Mouse (Mus musculus) testis, adult 2 months (tissue): Measurements from ENCODE around the gene Cys1.

ENCODE experiments used
- CTCF ChIP-seq: fragments of 200-500 bp; IDR thresholded peaks from 2 replicates; pipeline ENCODE4 v1.5.1; 2012; ENCODE audit warnings: low read depth, mild to moderate bottlenecking, inconsistent platforms, low read length, moderate library complexity; ENCODE audit not compliant: control insufficient read depth, insufficient read depth, insufficient replicate concordance
- POLR2A ChIP-seq: fragments of 200-500 bp; IDR thresholded peaks from 2 replicates; pipeline ENCODE4 v1.6.1; 2012; ENCODE audit warnings: low read depth, mild to moderate bottlenecking, inconsistent platforms, low read length, moderate library complexity; ENCODE audit not compliant: control insufficient read depth

GRCm38 (mm10) chr12:24723434-24723833, 41.8 kb upstream of the Cys1 start:
- TF ChIP-seq CTCF (no peak), POLR2A (no peak)
